Mouse (Mus musculus) lung, postnatal 25 days (tissue): ENCODE measurements at regions not wholly inside any gene's neighbourhood (a gene's known extent, or its start where the extent isn't known, plus 50 kb on each side); places are given as distances from the start of the nearest gene placed in this dataset.

Source experiments
- DNase-seq: peaks from one replicate; pipeline ENCODE4 v3.0.0; 2022; ENCODE audit warnings: low spot score

- DNase-seq: peak; percentile 81
These were observed 158.1 kb upstream of the Rreb1 start for GRCm38 (mm10) chr13:37619841-37620725.

- DNase-seq: no peak
These were observed 156.7 kb upstream of the Rreb1 start for GRCm38 (mm10) chr13:37621319-37622050.

- DNase-seq: no peak
These were observed 155.7 kb upstream of the Rreb1 start for GRCm38 (mm10) chr13:37622366-37623088.

GRCm38 (mm10) chr13:37624741-37625140, 153.5 kb upstream of the Rreb1 start:
- no peak for DNase-seq

- no peak for DNase-seq
These were observed 152.5 kb upstream of the Rreb1 start for GRCm38 (mm10) chr13:37625532-37626235.

GRCm38 (mm10) chr13:37628391-37629270, 149.6 kb upstream of the Rreb1 start:
- no peak for DNase-seq

- DNase-seq: no peak
These were observed 148.8 kb upstream of the Rreb1 start for GRCm38 (mm10) chr13:37629271-37629899.

- DNase-seq: no peak
These were observed 145.3 kb upstream of the Rreb1 start for GRCm38 (mm10) chr13:37632835-37633440.

- no peak for DNase-seq
These were observed 141.8 kb upstream of the Rreb1 start for GRCm38 (mm10) chr13:37636363-37636762.

- no peak for DNase-seq
These were observed 141.0 kb upstream of the Rreb1 start for GRCm38 (mm10) chr13:37637151-37637550.

GRCm38 (mm10) chr13:37638071-37638511, 140.1 kb upstream of the Rreb1 start:
- no peak for DNase-seq

- peak; percentile 49 for DNase-seq
These were observed 135.6 kb upstream of the Rreb1 start for GRCm38 (mm10) chr13:37642410-37643093.

GRCm38 (mm10) chr13:37644751-37645181, 133.4 kb upstream of the Rreb1 start:
- no peak for DNase-seq

- no peak for DNase-seq
These were observed 128.6 kb upstream of the Rreb1 start for GRCm38 (mm10) chr13:37649467-37650080.

GRCm38 (mm10) chr13:37651221-37651946, 126.8 kb upstream of the Rreb1 start:
- DNase-seq: no peak

- DNase-seq: no peak
These were observed 123.5 kb upstream of the Rreb1 start for GRCm38 (mm10) chr13:37654651-37655050.

GRCm38 (mm10) chr13:37657248-37657647, 121.0 kb upstream of the Rreb1 start:
- DNase-seq: peak; percentile 84

GRCm38 (mm10) chr13:37658034-37658433, 120.2 kb upstream of the Rreb1 start:
- peak; percentile 53 for DNase-seq
